Mouse (Mus musculus) liver, adult (tissue): ENCODE measurements around the gene Tssk4.

Experiments used
- GATA4 ChIP-seq: IDR thresholded peaks from 2 replicates; pipeline ENCODE4 v1.6.1; 2014; ENCODE audit warnings: mild to moderate bottlenecking, low read length; ENCODE audit not compliant: insufficient replicate concordance

The Tssk4 gene

GRCm38 (mm10) chr14:55649884-55650283 is at the start of gene Tssk4:
TSS of gene Tssk4 (plus strand) at chr14:55650184.
- TF ChIP-seq GATA4, result no peak

GRCm38 (mm10) chr14:55603271-55603632 is 46.7 kb upstream of the Tssk4 start, which contains the start of gene Irf9:
TSS of gene Irf9 (plus strand) at chr14:55603571.
- TF ChIP-seq GATA4, result no peak

DNA sequence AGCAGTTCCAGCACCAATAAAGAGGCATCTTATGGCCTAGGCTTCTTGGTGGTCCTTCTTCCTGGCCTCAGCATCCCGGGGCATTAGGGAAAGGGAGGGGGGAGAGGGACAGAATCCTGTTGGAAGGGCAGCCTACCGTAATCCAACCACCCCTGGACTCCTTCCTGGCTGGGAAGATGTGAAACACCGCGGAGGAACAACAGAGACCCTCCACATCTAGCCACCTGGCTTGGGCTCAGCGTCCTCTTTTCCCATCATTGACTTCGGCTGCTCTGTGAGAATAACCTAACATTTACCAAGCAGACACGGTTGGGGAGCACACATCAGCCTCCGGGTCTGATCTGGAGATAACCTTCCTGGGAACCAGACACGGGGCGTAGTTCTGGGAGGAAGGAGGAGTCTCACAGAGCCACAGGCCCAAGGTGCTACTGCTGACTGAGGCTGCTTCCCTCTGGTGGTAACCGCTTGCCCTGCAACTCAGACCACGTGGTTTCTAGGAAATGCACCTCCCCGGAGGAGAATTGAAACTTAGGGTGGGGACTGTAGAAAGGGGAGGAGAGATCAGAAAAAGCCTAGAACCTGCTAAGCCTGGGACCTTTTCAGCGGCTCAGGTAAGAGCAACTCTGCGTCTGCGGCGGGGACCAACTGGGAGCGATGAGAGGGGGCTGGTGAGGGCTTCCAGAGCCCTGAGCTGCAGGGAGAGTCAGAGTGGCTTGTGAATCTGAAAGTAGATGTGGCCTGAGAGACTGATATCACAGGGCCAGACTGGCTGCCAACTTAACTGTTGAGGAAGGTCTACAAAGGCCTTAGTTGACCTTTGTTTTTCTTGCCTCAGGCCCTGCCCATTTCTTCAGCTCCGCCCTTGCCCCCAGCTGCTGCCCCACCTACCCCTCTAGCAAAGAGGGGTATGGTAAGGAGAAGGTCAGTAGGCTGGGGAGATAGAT is 46.1 kb upstream of the Tssk4 start:
- peak; percentile 93 for TF ChIP-seq GATA4

DNA sequence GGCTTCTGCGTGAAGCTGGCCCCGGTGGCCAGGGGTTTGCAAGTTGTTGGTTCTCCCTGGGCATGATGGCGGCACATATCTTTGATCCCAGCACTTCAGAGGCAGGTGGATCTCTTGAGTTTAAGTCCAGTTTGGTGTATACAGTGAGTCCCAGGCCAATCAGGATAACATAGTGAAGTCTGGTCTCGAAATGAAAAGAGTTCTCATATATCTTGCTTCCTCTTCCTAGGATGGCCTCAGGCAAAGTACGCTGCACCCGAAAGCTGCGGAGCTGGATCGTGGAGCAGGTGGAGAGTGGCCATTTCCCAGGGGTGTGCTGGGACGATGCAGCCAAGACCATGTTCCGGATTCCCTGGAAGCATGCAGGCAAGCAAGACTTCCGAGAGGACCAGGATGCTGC is 45.2 kb upstream of the Tssk4 start:
- TF ChIP-seq GATA4, result no peak

DNA sequence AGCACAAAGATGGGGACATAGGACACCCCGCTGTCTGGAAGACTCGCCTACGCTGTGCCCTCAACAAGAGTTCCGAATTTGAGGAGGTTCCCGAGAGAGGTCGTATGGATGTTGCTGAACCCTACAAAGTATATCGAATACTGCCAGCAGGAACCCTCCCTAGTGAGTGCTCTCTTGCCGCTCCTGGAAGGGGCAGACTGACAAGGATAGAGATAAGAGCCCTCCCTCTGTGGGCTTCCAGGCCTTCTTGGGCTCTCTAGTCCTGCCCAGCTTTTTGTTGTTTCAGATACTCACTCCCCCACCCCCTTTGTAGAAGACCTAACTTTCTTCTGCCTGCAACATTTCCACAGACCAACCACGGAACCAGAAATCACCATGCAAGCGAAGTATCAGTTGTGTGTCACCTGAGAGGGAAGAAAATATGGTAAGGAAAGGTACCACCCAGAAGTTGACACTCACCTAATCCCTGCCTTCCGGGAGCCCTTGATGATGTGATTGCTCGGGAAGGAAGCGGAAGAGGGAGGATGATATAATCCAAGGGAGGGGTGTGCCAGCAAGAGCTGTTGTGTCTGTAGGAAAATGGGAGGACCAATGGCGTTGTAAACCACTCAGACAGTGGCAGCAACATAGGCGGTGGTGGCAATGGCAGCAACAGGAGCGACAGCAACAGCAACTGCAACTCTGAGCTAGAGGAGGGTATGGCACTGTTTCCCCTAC is 44.1 kb upstream of the Tssk4 start:
- no peak for TF ChIP-seq GATA4

- no peak for TF ChIP-seq GATA4
Observed at GRCm38 (mm10) chr14:55608339-55608738, 41.6 kb upstream of the Tssk4 start.

GRCm38 (mm10) chr14:55613346-55613745 is 36.6 kb upstream of the Tssk4 start:
- TF ChIP-seq GATA4, result no peak

GRCm38 (mm10) chr14:55614565-55615178 is 35.3 kb upstream of the Tssk4 start:
- TF ChIP-seq GATA4, result no peak

DNA sequence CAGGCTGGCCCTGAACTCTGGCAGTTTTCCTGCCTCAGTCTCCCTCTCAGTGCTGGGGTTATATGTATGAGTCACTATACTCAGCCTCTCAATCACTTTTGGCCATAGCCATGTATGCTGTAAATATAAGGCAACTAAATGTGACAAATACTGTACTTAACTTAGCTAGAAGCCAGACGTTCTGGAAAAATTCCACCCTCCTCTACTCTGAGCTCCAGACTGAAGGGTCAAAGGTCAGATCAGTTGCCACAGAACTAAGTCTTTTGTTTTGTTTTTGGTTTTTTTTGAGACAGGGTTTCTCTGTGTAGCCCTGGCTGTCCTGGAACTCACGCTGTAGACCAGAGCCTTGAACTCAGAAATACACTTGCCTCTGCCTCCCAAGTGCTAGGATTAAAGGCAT is 34.1 kb upstream of the Tssk4 start:
- TF ChIP-seq GATA4, result no peak

DNA sequence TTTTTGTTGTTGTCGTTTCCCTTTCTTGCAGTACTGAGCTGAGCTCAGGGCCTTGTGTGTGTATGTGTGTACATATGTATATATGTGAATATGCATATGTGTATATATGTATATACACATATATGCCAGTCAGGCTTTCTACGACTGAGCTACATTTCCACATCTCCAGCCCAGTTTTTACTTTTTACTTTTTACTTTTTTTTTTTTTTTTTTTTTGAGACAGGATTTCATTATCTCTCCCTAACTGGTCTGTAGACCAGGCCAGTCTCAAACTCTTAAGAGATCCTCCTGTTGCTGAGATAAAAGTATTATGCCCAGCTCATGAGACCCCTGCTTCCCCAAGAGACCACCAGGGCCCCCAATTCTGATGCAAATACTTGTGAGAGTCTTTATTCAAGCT is 33.1 kb upstream of the Tssk4 start:
- no peak for TF ChIP-seq GATA4

DNA sequence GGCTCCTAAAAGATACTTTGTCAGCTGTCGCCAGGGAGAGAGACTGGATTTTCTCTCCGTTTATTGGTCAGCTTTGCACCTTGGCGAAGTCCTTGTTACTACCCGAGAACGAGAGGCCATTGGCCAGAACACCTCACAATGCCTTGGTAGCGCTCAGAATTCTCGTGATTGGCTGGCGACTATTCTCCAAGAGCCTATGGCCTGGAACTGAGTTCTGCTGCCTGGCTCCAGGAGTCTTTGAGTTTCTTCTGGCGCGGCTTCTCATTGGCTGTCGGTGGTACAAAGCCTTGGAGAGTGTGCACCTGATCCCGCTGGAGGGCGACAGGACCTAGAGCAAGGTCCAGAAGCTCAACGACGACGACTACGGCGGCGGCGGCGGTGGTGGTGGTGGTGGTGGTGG is 32.2 kb upstream of the Tssk4 start, which contains the start of gene Rec8:
Gene Rec8, plus strand, starts transcription at position 216 of the 400 bp plus-strand sequence.
- no peak for TF ChIP-seq GATA4

DNA sequence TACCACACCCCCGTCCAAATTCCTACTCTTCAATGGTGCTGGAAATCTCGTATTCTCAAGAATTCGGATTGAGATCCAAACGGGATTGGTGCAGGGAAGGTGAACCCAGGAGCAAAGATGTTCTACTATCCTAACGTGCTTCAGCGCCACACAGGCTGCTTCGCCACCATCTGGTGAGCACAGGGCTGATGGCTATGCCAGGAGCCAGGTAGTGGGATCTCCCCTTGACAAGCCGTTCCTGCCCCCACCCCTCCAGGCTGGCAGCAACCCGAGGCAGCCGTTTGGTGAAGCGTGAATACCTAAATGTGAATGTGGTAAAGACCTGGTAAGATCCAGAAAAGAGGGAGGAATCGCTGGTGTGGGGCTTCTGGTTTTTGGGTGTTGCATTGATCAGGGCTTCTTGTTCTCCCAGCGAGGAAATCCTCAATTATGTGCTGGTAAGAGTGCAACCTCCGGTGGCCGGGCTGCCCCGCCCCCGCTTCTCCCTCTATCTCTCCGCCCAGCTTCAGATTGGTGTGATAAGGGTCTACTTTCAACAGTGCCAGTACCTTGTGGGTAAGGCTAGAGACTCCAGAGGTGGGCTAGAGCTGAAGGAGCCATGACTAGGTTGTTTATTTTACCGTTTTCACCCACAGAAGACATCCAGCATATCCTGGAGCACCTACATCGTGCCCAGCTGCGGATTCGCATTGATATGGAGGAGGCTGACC is 31.3 kb upstream of the Tssk4 start:
- no peak for TF ChIP-seq GATA4

GRCm38 (mm10) chr14:55628077-55628827 is 21.7 kb upstream of the Tssk4 start:
- no peak for TF ChIP-seq GATA4

DNA sequence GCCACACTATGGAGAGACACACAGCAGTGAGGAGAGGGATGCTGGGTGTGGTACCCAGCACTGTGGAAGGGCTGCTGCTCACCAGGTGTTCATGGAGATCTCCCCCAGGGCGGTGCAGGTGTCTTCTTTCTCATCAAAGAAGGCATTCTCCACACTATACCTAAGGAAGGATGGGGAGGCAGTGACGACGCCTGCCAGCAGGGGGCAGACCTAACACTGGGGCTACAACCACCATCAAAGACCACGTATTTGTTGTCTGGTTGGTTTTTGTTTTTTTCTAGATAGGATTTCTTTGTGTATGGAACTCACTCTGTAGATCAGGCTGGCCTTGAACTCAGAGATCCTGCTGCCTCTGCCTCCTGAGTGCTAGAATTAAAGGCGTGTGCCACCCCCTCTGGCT is 20.7 kb upstream of the Tssk4 start:
- no peak for TF ChIP-seq GATA4

GRCm38 (mm10) chr14:55634874-55635522 is 15.0 kb upstream of the Tssk4 start:
- no peak for TF ChIP-seq GATA4
